Mouse (Mus musculus) neutrophil, adult 59 days (primary cell): ENCODE data around the gene Kmt2d. TPM values are rescaled to one million over a fixed set of nuclear protein-coding genes. Genes with fewer than 3 reads are reported as not detected.

Source experiments
- total RNA-seq, 2 experiments: library from RNA; stranded (reverse); gene quantifications; 1 replicate in 1 of 2; 2 replicates in 1 of 2; pipeline ENCODE4 v1.2.4; 2023

Kmt2d gene
- total RNA-seq = 100 to 1,000 TPM; 126 to 127 TPM

GRCm38 (mm10) chr15:98871070-98871915 is at the start of gene Kmt2d:
Gene Kmt2d (minus strand): TSS chr15:98871204.

GRCm38 (mm10) chr15:98917538-98918498 is 46.8 kb upstream of the Kmt2d start, which contains the start of gene Lmbr1l:
Gene Lmbr1l (minus strand): TSS chr15:98918231.

GRCm38 (mm10) chr15:98897928-98898800 is 27.2 kb upstream of the Kmt2d start, which contains the start of gene Dhh:
Gene Dhh (minus strand): TSS chr15:98898540.

GRCm38 (mm10) chr15:98893940-98894745 is 23.1 kb upstream of the Kmt2d start, which contains the start of gene Rhebl1:
Gene Rhebl1 (minus strand): TSS chr15:98894540.

GRCm38 (mm10) chr15:98830736-98831683 is 40.0 kb downstream of the Kmt2d start, which contains the start of gene Prkag1:
Gene Prkag1 (minus strand): TSS chr15:98831521.

GRCm38 (mm10) chr15:98809390-98809789 is 61.6 kb downstream of the Kmt2d start, which contains the start of gene Ddn:
Gene Ddn (minus strand): TSS chr15:98809490.

GRCm38 (mm10) chr15:98789661-98790535 is 81.1 kb downstream of the Kmt2d start, which contains the start of gene Wnt1:
Gene Wnt1 (plus strand): TSS chr15:98789857.

Other genes starting within 250 kb of the Kmt2d start
- gene Cacnb3, start 240.4 kb downstream of the Kmt2d start, total RNA-seq = under 1 TPM in 1 of 2 experiments, not detected in 1; 0.29 TPM
- 10 to 100 TPM; 60.6 to 65.7 TPM for gene Ddx23, start 208.3 kb downstream of the Kmt2d start, total RNA-seq
- gene Rnd1, start 193.7 kb downstream of the Kmt2d start, total RNA-seq = 10 to 100 TPM; 10.4 to 15.7 TPM
- gene Ccdc65, start 163.0 kb downstream of the Kmt2d start, total RNA-seq = not detected
- 1 to 10 TPM; 2.9 to 5.6 TPM for gene Fkbp11, start 143.0 kb downstream of the Kmt2d start, total RNA-seq
- 10 to 100 TPM; 74.4 to 80.4 TPM for gene Arf3, start 108.0 kb downstream of the Kmt2d start, total RNA-seq
- gene Wnt10b, start 93.1 kb downstream of the Kmt2d start, total RNA-seq = under 1 TPM in 1 of 2 experiments, not detected in 1; 0.31 TPM
- not detected for gene Wnt1, start 81.3 kb downstream of the Kmt2d start, total RNA-seq
- not detected for gene Ddn, start 61.7 kb downstream of the Kmt2d start, total RNA-seq
- gene Prkag1, start 39.7 kb downstream of the Kmt2d start, total RNA-seq = 100 to 1,000 TPM; 114 to 118 TPM
- 1 to 10 TPM; 2.6 to 4.1 TPM for gene Rhebl1, start 23.3 kb upstream of the Kmt2d start, total RNA-seq
- gene Dhh, start 27.3 kb upstream of the Kmt2d start, total RNA-seq = not detected
- gene Lmbr1l, start 47.0 kb upstream of the Kmt2d start, total RNA-seq = 10 to 100 TPM; 89.1 to 93.1 TPM
- gene Tuba1b, start 63.4 kb upstream of the Kmt2d start, total RNA-seq = 100 to 1,000 TPM; 328 to 352 TPM
- not detected for gene Gm49450, start 82.3 kb upstream of the Kmt2d start, total RNA-seq
- 100 to 1,000 TPM; 100 to 111 TPM for gene Tuba1a, start 82.5 kb upstream of the Kmt2d start, total RNA-seq
- 100 to 1,000 TPM; 267 to 280 TPM for gene Tuba1c, start 158.7 kb upstream of the Kmt2d start, total RNA-seq
- not detected for gene Prph, start 184.0 kb upstream of the Kmt2d start, total RNA-seq
- 10 to 100 TPM; 30.9 to 35.2 TPM for gene Troap, start 203.4 kb upstream of the Kmt2d start, total RNA-seq
- not detected for gene C1ql4, start 216.6 kb upstream of the Kmt2d start, total RNA-seq
- gene Dnajc22, start 222.0 kb upstream of the Kmt2d start, total RNA-seq = 1 to 10 TPM; 1.6 to 2.3 TPM